ENCODE assay signal across 8 mouse cellular contexts in the genomic region with DNA sequence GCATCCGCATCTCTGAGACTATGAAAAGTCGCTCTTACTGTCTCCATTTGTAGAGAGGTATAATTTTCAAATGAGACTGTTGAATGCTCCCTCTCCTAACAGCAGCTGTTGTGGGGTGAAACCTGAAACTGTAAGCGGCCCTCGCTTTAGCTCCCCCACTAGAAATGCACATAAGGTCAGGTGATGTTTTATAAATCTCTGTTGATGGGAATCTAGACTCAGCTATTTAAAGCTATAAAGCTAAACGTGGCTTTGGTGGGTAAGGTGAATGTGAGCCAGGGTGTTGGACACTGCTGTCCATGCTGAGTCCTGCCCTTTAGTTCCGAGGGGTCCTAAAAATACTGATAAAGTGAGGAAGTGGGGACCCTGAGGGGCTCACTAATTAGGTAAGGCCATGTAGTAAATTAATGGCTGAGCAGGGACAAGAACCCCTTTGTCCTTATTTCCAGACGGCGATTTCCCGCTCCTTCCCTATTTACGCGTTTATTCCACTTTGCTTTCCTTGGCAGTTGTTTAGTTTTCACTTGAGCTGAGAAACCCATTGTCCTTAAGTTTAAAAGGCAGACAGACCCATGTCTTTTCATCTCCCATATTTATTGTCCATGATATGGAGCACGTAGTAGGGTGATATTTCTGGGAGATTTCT. TPM values are rescaled to one million over a fixed set of nuclear protein-coding genes. Genes with fewer than 3 reads are reported as not detected.
DNase-seq lines count a peak whose midpoint lies in the region; ATAC-seq lines count a peak whose summit lies in the region.

No protein-coding gene starts in this region.

- 26% methylated on average over 12 of the region's 12 CpGs for WGBS in neural tube, embryonic 11.5 days
- 26% methylated on average over 12 of the region's 12 CpGs for WGBS in limb, embryonic 12.5 days
- 13% methylated on average over 12 of the region's 12 CpGs for WGBS in neural tube, embryonic 15.5 days

- ATAC-seq in neural tube, embryonic 11.5 days (ENCODE audit: insufficient read depth, low FRiP score, low TSS enrichment): no peak
- no peak for ATAC-seq in limb, embryonic 12.5 days (ENCODE audit: insufficient number of reproducible peaks, insufficient read depth, low FRiP score, low TSS enrichment, low read depth)
- ATAC-seq in neural tube, embryonic 15.5 days (ENCODE audit: low FRiP score): no peak

- no peaks in the 10 kb centered on the region for H3K27me3 ChIP-seq in neural tube, embryonic 11.5 days (ENCODE audit: control insufficient read depth, insufficient read depth, low read length)
- no peaks in the 10 kb centered on the region for H3K27me3 ChIP-seq in limb, embryonic 12.5 days
- H3K27me3 ChIP-seq in neural tube, embryonic 15.5 days (replicated peaks): no peaks in the 10 kb centered on the region

- peak overlapping the region; percentile 80 for H3K4me2 ChIP-seq in neural tube, embryonic 11.5 days (ENCODE audit: low read depth)
- peak overlapping the region; percentile 71 for H3K4me2 ChIP-seq in limb, embryonic 12.5 days
- peak overlapping the region; percentile 86 for H3K4me2 ChIP-seq in neural tube, embryonic 15.5 days

- peak; percentile 74 for DNase-seq in heart, adult 11 months
- no peak for DNase-seq in heart, adult 8-10 months (ENCODE audit: low spot score)
- DNase-seq in neural tube, embryonic 11.5 days (ENCODE audit: low spot score): no peak
- no peak for DNase-seq in neural tube, embryonic 10.5 days (ENCODE audit: extremely low spot score, low spot score)
- DNase-seq in adrenal gland, adult 8-10 months: no peak
- no peak for DNase-seq in ovary, adult 18-20 months (ENCODE audit: low spot score)

- H3K27ac ChIP-seq in neural tube, embryonic 11.5 days (ENCODE audit: low read depth, low read length): peak overlapping the region; percentile 86
- peak overlapping the region; percentile 82 for H3K27ac ChIP-seq in limb, embryonic 12.5 days
- H3K27ac ChIP-seq in neural tube, embryonic 15.5 days (replicated peaks): peak overlapping the region; percentile 90

- peak overlapping the region; percentile 19 for H3K4me3 ChIP-seq in neural tube, embryonic 11.5 days (ENCODE audit: low read depth, low read length)
- peak overlapping the region; percentile 7 for H3K4me3 ChIP-seq in limb, embryonic 12.5 days (replicated peaks)
- H3K4me3 ChIP-seq in neural tube, embryonic 15.5 days (replicated peaks): peak overlapping the region; percentile 74

- H3K4me1 ChIP-seq in neural tube, embryonic 11.5 days (ENCODE audit: control insufficient read depth, insufficient read depth, low read length): peaks cover 52% of the 10 kb centered on the region
- H3K4me1 ChIP-seq in limb, embryonic 12.5 days (replicated peaks): peaks cover 56% of the 10 kb centered on the region
- H3K4me1 ChIP-seq in neural tube, embryonic 15.5 days: peaks cover 71% of the 10 kb centered on the region

- H3K9ac ChIP-seq in neural tube, embryonic 11.5 days (ENCODE audit: low read length): peak overlapping the region; percentile 3
- no peak overlapping the region for H3K9ac ChIP-seq in limb, embryonic 12.5 days (replicated peaks)
- H3K9ac ChIP-seq in neural tube, embryonic 15.5 days (replicated peaks): 0 out of 2 replicates have a peak overlapping the region, but pooled peaks have one; percentile 36

- no peaks in the 10 kb centered on the region for H3K36me3 ChIP-seq in neural tube, embryonic 11.5 days (ENCODE audit: control insufficient read depth, insufficient read depth, low read length)
- H3K36me3 ChIP-seq in limb, embryonic 12.5 days: no peaks in the 10 kb centered on the region
- H3K36me3 ChIP-seq in neural tube, embryonic 15.5 days: no peaks in the 10 kb centered on the region

- no peaks in the 10 kb centered on the region for H3K9me3 ChIP-seq in neural tube, embryonic 11.5 days (ENCODE audit: control insufficient read depth, low read length)
- no peaks in the 10 kb centered on the region for H3K9me3 ChIP-seq in limb, embryonic 12.5 days
- no peaks in the 10 kb centered on the region for H3K9me3 ChIP-seq in neural tube, embryonic 15.5 days (replicated peaks)

RNA-seq across cellular contexts. Expression of a gene that starts 3.8 kb away (rescaled TPM):
- total RNA-seq in heart, adult 8-10 months (2022): 10 to 100 TPM; 10.2 to 11.5 (median 10.8) TPM
- 99.9 and 108 TPM in 2 replicates for polyA plus RNA-seq in neural tube, embryonic 11.5 days (2014; fragmentation: Nextera tagmentation; extraction: Ambion mirVana)
- polyA plus RNA-seq in limb, embryonic 12.5 days (2016; fragmentation: Nextera tagmentation; extraction: Ambion mirVana): 49.8 and 50.3 TPM in 2 replicates
- 16.0 and 16.9 TPM in 2 replicates for polyA plus RNA-seq in neural tube, embryonic 15.5 days (2015; fragmentation: Nextera tagmentation; extraction: Ambion mirVana)
- total RNA-seq in adrenal gland, adult 8-10 months (2022): 10 to 100 TPM; 22.6 to 27.4 (median 23.2) TPM

Comparison
In these comparisons a context has a peak if more than half of its experiments do, and no peak if none do; other contexts are left out.
1. H3K4me3 ChIP-seq: peak in every context shown above with its lines; median percentile 74 in neural tube, embryonic 15.5 days; 19 in neural tube, embryonic 11.5 days; 7 in limb, embryonic 12.5 days.